Mouse (Mus musculus) CH12.LX (cell line): ENCODE measurements around the gene Spata21.

Experiments used
- CTCF ChIP-seq, 2 experiments: IDR thresholded peaks in 1 of 2; conservative IDR thresholded peaks in 1 of 2; 2 replicates each; pipeline ENCODE4 v1.5.1; 2011 to 2012; ENCODE audit warnings: low read depth in 2 of 2, low read length in 2 of 2, improper control_type of control experiment in 1 of 2, inconsistent platforms in 1 of 2, mild to moderate bottlenecking in 1 of 2, moderate library complexity in 1 of 2
- ELF1 ChIP-seq: IDR thresholded peaks from 2 replicates; pipeline ENCODE4 v1.6.1; 2014; ENCODE audit warnings: low read depth, mild to moderate bottlenecking, inconsistent platforms, low read length, improper control_type of control experiment
- EP300 ChIP-seq: IDR thresholded peaks from 2 replicates; pipeline ENCODE4 v1.6.1; 2011; ENCODE audit warnings: low read length, improper control_type of control experiment
- MEF2A ChIP-seq: IDR thresholded peaks from 2 replicates; pipeline ENCODE4 v1.6.1; 2014; ENCODE audit warnings: low read depth, mild to moderate bottlenecking, inconsistent platforms, low read length, improper control_type of control experiment, borderline replicate concordance
- POLR2A ChIP-seq: IDR thresholded peaks from 2 replicates; pipeline ENCODE4 v1.6.1; 2011; ENCODE audit warnings: low read depth, mild to moderate bottlenecking, improper control_type of control experiment, low read length
- POLR2AphosphoS2 ChIP-seq: IDR thresholded peaks from 2 replicates; pipeline ENCODE4 v1.6.1; 2011; ENCODE audit warnings: low read depth, low read length, improper control_type of control experiment
- RAD21 ChIP-seq: IDR thresholded peaks from 2 replicates; pipeline ENCODE4 v1.6.1; 2011; ENCODE audit warnings: low read depth, mild to moderate bottlenecking, low read length, improper control_type of control experiment, moderate library complexity
- TCF12 ChIP-seq: IDR thresholded peaks from 2 replicates; pipeline ENCODE4 v1.6.1; 2014; ENCODE audit warnings: low read depth, mild to moderate bottlenecking, inconsistent platforms, low read length, improper control_type of control experiment
- USF2 ChIP-seq: conservative IDR thresholded peaks from 2 replicates; pipeline ENCODE4 v1.6.1; 2011; ENCODE audit warnings: low read depth, low read length, improper control_type of control experiment
- ZC3H11A ChIP-seq: IDR thresholded peaks from 2 replicates; pipeline ENCODE4 v1.6.1; 2012; ENCODE audit warnings: low read depth, mild to moderate bottlenecking, inconsistent platforms, low read length, improper control_type of control experiment
- ZMIZ1 ChIP-seq: IDR thresholded peaks from 2 replicates; pipeline ENCODE4 v1.6.1; 2012; ENCODE audit warnings: low read depth, mild to moderate bottlenecking, inconsistent platforms, low read length, improper control_type of control experiment

DNA sequence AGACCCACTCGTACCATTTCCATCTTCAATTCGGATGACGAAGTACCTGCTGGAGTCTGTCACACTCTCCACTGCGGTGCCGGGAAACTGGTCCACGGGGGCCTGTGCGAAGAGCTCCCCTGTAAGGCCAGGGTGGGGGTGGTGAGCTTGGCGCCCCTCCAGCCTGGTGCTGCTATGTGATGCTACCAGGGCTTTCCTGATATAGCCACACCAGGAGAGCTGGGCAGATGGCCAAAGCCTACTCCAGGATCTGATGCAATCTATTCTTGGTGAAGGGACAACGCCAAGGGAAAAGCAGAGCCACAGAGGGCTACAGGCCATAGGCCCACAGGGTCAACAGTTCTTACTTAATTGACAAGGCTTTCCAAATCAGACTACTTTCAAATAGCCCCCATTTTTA lies 14.5 kb upstream of the Spata21 start:
- TF ChIP-seq MEF2A (no peak), ZC3H11A (no peak), CTCF (conservative IDR thresholded peaks at IDR 0.05 in 1 of 2, IDR thresholded peaks at IDR 0.05 in 1 of 2; ENCODE audit: low read depth in 2 of 2, low read length in 2 of 2) (no peak), ELF1 (no peak), RAD21 (no peak), ZMIZ1 (no peak), USF2 (no peak), POLR2A (no peak), TCF12 (no peak), POLR2AphosphoS2 (no peak), EP300 (no peak)
